Mouse (Mus musculus): ENCODE data around the gene Mgp.

GRCm38 (mm10) chr6:136900369-136901009, 24.9 kb upstream of the Mgp start:
- TF ChIP-seq MAFK (IDR thresholded peaks at IDR 0.05; ENCODE audit: insufficient read depth, low read depth, low read length) (no peak), CHD2 (IDR thresholded peaks at IDR 0.05; ENCODE audit: low read depth, low read length) (no peak), HCFC1 (IDR thresholded peaks at IDR 0.05; ENCODE audit: borderline replicate concordance, insufficient read depth, low read length) (no peak), ZNF384 (IDR thresholded peaks at IDR 0.05; ENCODE audit: low read depth, low read length) (no peak)
